Mouse (Mus musculus): Measurements from ENCODE around the gene Kdelr3. TPM values are rescaled to one million over a fixed set of nuclear protein-coding genes. Genes with fewer than 3 reads are reported as not detected.

Gene Kdelr3
- total and polyA plus RNA-seq, 3 experiments = 0.33 to 7.4 (median 0.94) TPM

DNA sequence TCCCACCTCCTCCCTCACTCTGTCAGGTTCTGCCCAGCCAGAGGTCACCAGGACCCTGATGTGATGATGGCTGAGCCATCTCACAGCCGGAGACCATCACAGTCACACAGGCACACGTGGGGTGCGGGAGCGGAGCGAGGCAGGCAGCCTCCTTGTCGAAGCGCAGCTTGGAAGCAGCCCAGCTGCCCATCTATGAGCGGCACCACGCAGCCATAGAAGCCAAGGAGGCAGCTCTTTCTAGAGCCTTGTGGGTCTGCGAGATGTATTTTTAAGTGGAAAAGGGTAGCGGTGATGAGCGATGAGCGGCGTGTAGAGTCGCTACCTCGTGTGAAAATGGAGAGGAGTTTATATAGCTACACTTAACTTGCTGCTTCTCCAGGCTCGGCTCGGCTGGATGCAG lies 22.7 kb upstream of the Kdelr3 start:
- TF ChIP-seq USF2 (conservative IDR thresholded peaks at IDR 0.05; ENCODE audit: low read depth, low read length) = no peak
- no peak for TF ChIP-seq E2F4 (IDR thresholded peaks at IDR 0.05; ENCODE audit: insufficient replicate concordance, low read depth, low read length)
- no peak for TF ChIP-seq SIN3A (IDR thresholded peaks at IDR 0.05; ENCODE audit: low read length)
- no peak for TF ChIP-seq MXI1 (IDR thresholded peaks at IDR 0.05; ENCODE audit: low read depth, low read length)
- TF ChIP-seq CTCF (conservative IDR thresholded peaks at IDR 0.05 in 1 of 2, IDR thresholded peaks at IDR 0.05 in 1 of 2; ENCODE audit: low read depth in 2 of 2, low read length in 2 of 2) = no peak
- no peak for TF ChIP-seq KAT2A (IDR thresholded peaks at IDR 0.05; ENCODE audit: insufficient replicate concordance, low read length)
- TF ChIP-seq HCFC1 (IDR thresholded peaks at IDR 0.05; ENCODE audit: low read depth, low read length) = no peak
- TF ChIP-seq TCF12 (IDR thresholded peaks at IDR 0.05; ENCODE audit: low read depth, low read length) = no peak
- TF ChIP-seq JUN (IDR thresholded peaks at IDR 0.05; ENCODE audit: insufficient read depth, low read depth, low read length) = no peak
- TF ChIP-seq POLR2AphosphoS2 (IDR thresholded peaks at IDR 0.05; ENCODE audit: low read depth, low read length) = no peak
- no peak for TF ChIP-seq MAZ (IDR thresholded peaks at IDR 0.05; ENCODE audit: low read depth, low read length)
- H3K9ac ChIP-seq (ENCODE audit: insufficient read depth, low read depth) = no peak overlapping the region
- peaks cover 91% of the 10 kb centered on the region for H3K27me3 ChIP-seq (replicated peaks)
- no peaks in the 10 kb centered on the region for H3K9me3 ChIP-seq (replicated peaks; ENCODE audit: low read length)
- no peak overlapping the region for H3K4me2 ChIP-seq (ENCODE audit: insufficient read depth, low read depth, poor library complexity, severe bottlenecking)
- H3K27ac ChIP-seq (ENCODE audit: insufficient read depth, low read depth) = no peak overlapping the region
- H3K79me2 ChIP-seq (replicated peaks; ENCODE audit: control insufficient read depth, extremely low read depth, insufficient read depth, poor library complexity, severe bottlenecking) = no peaks in the 10 kb centered on the region
- H3K4me3 ChIP-seq (replicated peaks in 1 of 3; ENCODE audit: low read depth in 2 of 3, low read length in 2 of 3, poor library complexity in 1 of 3) = no peak overlapping the region
- dilution Hi-C loops (cut with MboI; ENCODE audit: extremely low pct_ligation_motif_present, extremely low pct_unique_long_range_greater_than_20kb, low sequenced_read_pairs) (no loop called here), in situ Hi-C loops (cut with MboI; ENCODE audit: low pct_ligation_motif_present, low pct_unique_long_range_greater_than_20kb, low sequenced_read_pairs) (loop anchor here (25.0 kb wide), 1 partner anchor 256 kb away; the partner anchor contains the start of genes Gm49486 and Pick1)
- no peaks in the 10 kb centered on the region for H3K36me3 ChIP-seq (replicated peaks in 1 of 2; ENCODE audit: control insufficient read depth in 1 of 2, insufficient read depth in 1 of 2, low read length in 1 of 2)
- 0 out of 4 replicates have a peak, but pooled peaks cover 0 to 2% of the 10 kb centered on the region in 2 experiments for H3K4me1 ChIP-seq (ENCODE audit: control insufficient read depth in 1 of 2, insufficient read depth in 2 of 2)
- no peak for DNase-seq (ENCODE audit: extremely low read depth)

DNA sequence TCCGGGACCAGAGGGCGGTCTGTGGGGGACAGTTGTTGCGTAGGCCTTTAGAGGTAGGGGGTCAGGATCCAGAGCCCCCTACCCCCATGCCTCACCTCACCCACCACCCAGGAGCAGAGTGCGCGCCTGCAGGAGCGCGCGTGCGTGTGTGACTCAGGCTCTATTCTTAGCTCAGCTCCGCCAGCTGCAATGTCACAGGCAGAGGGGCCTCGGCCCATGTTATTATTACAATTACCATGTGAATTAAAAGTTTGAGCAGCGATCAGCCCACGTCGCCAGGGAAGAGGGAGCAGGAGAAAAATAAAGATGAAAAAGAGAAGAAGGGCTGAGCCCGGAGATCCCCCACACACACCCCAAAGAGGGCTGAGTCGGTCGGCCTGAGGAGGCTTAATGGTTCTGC lies 16.1 kb upstream of the Kdelr3 start:
- in situ Hi-C loops (cut with MboI; ENCODE audit: low pct_ligation_motif_present, low pct_unique_long_range_greater_than_20kb, low sequenced_read_pairs) = no loop called here
- Histone ChIP-seq H3K4me1 (ENCODE audit: control insufficient read depth in 1 of 2, insufficient read depth in 2 of 2) (0 out of 4 replicates have a peak, but pooled peaks cover 2% of the 10 kb centered on the region in 2 experiments), H3K79me2 (replicated peaks; ENCODE audit: control insufficient read depth, extremely low read depth, insufficient read depth, poor library complexity, severe bottlenecking) (no peaks in the 10 kb centered on the region), H3K4me3 (replicated peaks in 1 of 3; ENCODE audit: low read depth in 2 of 3, low read length in 2 of 3, poor library complexity in 1 of 3) (no peak overlapping the region), H3K4me2 (ENCODE audit: insufficient read depth, low read depth, poor library complexity, severe bottlenecking) (no peak overlapping the region), H3K36me3 (replicated peaks in 1 of 2; ENCODE audit: control insufficient read depth in 1 of 2, insufficient read depth in 1 of 2, low read length in 1 of 2) (no peaks in the 10 kb centered on the region), H3K27ac (ENCODE audit: insufficient read depth, low read depth) (no peak overlapping the region), H3K9ac (ENCODE audit: insufficient read depth, low read depth) (no peak overlapping the region), H3K27me3 (replicated peaks) (peaks cover 94% of the 10 kb centered on the region), H3K9me3 (replicated peaks; ENCODE audit: low read length) (no peaks in the 10 kb centered on the region)
- DNase-seq (ENCODE audit: extremely low read depth) = no peak
- no peak for TF ChIP-seq E2F4 (IDR thresholded peaks at IDR 0.05; ENCODE audit: insufficient replicate concordance, low read depth, low read length)
- TF ChIP-seq BHLHE40 (IDR thresholded peaks at IDR 0.05; ENCODE audit: low read depth, low read length) = no peak
- no peak for TF ChIP-seq ZMIZ1 (IDR thresholded peaks at IDR 0.05; ENCODE audit: low read depth, low read length)
- no peak for TF ChIP-seq ZNF384 (IDR thresholded peaks at IDR 0.05; ENCODE audit: low read depth, low read length)
- no peak for TF ChIP-seq RCOR1 (conservative IDR thresholded peaks at IDR 0.05; ENCODE audit: low read depth, low read length)
- no peak for TF ChIP-seq POLR2AphosphoS2 (IDR thresholded peaks at IDR 0.05; ENCODE audit: low read depth, low read length)
- TF ChIP-seq EP300 (IDR thresholded peaks at IDR 0.05; ENCODE audit: low read length) = no peak
- TF ChIP-seq ZC3H11A (IDR thresholded peaks at IDR 0.05; ENCODE audit: low read depth, low read length) = no peak
- dilution Hi-C loops (cut with MboI; ENCODE audit: extremely low pct_ligation_motif_present, extremely low pct_unique_long_range_greater_than_20kb, low sequenced_read_pairs) = no loop called here

Measured in CH12.LX (cell line).